Mouse (Mus musculus) liver, adult 2 months (tissue): Measurements from ENCODE around the gene Pxt1. TPM values are rescaled to one million over a fixed set of nuclear protein-coding genes. Genes with fewer than 3 reads are reported as not detected.

ENCODE experiments used
- DNase-seq: peaks from one replicate; pipeline ENCODE4 v3.0.0-alpha.2; 2011; ENCODE audit warnings: low read depth, low spot score; ENCODE audit errors: extremely low read depth
- H3K27ac ChIP-seq: fragments of 200-500 bp; replicated peaks from 2 replicates; pipeline ENCODE4 v1.5.1; 2012; ENCODE audit warnings: low read depth, mild to moderate bottlenecking, control low read depth, inconsistent platforms, low read length; ENCODE audit not compliant: insufficient read depth
- H3K27me3 ChIP-seq: fragments of 200-500 bp; 2 replicates; pipeline ENCODE4 v1.6.1; 2012; ENCODE audit warnings: mild to moderate bottlenecking, moderate library complexity, low read length, inconsistent platforms; ENCODE audit not compliant: control insufficient read depth, insufficient read depth
- H3K36me3 ChIP-seq: fragments of 200-500 bp; 2 replicates; pipeline ENCODE4 v1.6.1; 2012; ENCODE audit warnings: low read length, inconsistent platforms; ENCODE audit not compliant: control insufficient read depth, insufficient read depth
- H3K4me1 ChIP-seq: fragments of 200-500 bp; 2 replicates; pipeline ENCODE4 v1.6.1; 2011; ENCODE audit warnings: low read length; ENCODE audit not compliant: control insufficient read depth, insufficient read depth
- H3K4me3 ChIP-seq: fragments of 200-500 bp; 2 replicates; pipeline ENCODE4 v1.5.1; 2011; ENCODE audit warnings: low read depth, mild to moderate bottlenecking, control low read depth, low read length, moderate library complexity; ENCODE audit not compliant: insufficient read depth
- H3K79me2 ChIP-seq: fragments of 200-500 bp; 2 replicates; pipeline ENCODE4 v1.6.1; 2012; ENCODE audit warnings: inconsistent platforms, mild to moderate bottlenecking, low read length, moderate library complexity; ENCODE audit not compliant: control insufficient read depth, insufficient read depth
- H3K9ac ChIP-seq: fragments of 200-500 bp; 2 replicates; pipeline ENCODE4 v1.6.1; 2012; ENCODE audit warnings: low read depth, mild to moderate bottlenecking, control low read depth, inconsistent platforms, low read length
- CTCF ChIP-seq: fragments of 200-500 bp; IDR thresholded peaks from 2 replicates; pipeline ENCODE4 v1.5.1; 2011; ENCODE audit warnings: low read depth, low read length, control low read depth
- POLR2A ChIP-seq: fragments of 200-500 bp; IDR thresholded peaks from 2 replicates; pipeline ENCODE4 v1.6.1; 2011; ENCODE audit warnings: low read length, control low read depth; ENCODE audit not compliant: insufficient read depth; ENCODE audit errors: extremely low read depth
- WGBS: fragments of 180-500 bp; shearing (Covaris S2); methylation state at CpG from one replicate; pipeline ENCODE4 v1.1.7; 2018; 5-methylcytosine and 5-hydroxymethylcytosine counted together
- polyA plus RNA-seq: library from polyadenylated mRNA; depleted of rRNA; stranded (reverse); fragments of >200 nt; gene quantifications from 2 replicates; pipeline ENCODE4 v1.2.3, GENCODE M21; 2012
- total RNA-seq: library from RNA; depleted of rRNA; stranded (reverse); fragments of >200 nt; gene quantifications from 2 replicates; pipeline ENCODE4 v1.2.3, GENCODE M21; 2014

Gene Pxt1
- total and polyA plus RNA-seq, 2 experiments, result not detected

- Histone ChIP-seq H3K9ac (no peak overlapping the region), H3K79me2 (no peaks in the 10 kb centered on the region), H3K4me1 (peaks cover 4% of the 10 kb centered on the region; the same call in 1 of the 2 replicates), H3K27ac (no peak overlapping the region), H3K36me3 (no peaks in the 10 kb centered on the region), H3K4me3 (no peak overlapping the region), H3K27me3 (no peaks in the 10 kb centered on the region)
- 78% methylated on average over 19 of the region's 19 CpGs for WGBS
- TF ChIP-seq CTCF (no peak), POLR2A (no peak)
- no peak for DNase-seq
These were observed 9.3 kb downstream of the Pxt1 start for GRCm38 (mm10) chr17:28934120-28934916.

DNA sequence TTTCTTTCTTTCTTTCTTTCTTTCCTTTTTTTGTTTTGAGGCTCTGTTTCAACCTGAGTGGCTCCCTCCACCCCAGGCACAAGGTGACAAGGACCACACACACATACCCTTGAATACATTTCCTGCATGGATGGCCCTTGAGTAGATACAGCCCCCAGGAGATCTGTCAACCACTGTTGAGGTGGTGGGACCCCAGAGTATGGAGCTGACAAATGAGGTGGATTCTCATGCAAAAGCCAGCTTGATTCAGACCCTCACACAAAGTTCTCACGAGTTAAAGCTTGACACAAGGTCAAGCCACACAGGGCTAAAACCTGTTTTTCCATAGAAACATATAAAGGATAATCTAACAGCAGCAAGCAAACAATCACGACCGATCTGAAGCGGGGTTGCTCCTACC is 11.4 kb downstream of the Pxt1 start:
- peaks cover 4% of the 10 kb centered on the region; the same call in 1 of the 2 replicates for H3K4me1 ChIP-seq

DNA sequence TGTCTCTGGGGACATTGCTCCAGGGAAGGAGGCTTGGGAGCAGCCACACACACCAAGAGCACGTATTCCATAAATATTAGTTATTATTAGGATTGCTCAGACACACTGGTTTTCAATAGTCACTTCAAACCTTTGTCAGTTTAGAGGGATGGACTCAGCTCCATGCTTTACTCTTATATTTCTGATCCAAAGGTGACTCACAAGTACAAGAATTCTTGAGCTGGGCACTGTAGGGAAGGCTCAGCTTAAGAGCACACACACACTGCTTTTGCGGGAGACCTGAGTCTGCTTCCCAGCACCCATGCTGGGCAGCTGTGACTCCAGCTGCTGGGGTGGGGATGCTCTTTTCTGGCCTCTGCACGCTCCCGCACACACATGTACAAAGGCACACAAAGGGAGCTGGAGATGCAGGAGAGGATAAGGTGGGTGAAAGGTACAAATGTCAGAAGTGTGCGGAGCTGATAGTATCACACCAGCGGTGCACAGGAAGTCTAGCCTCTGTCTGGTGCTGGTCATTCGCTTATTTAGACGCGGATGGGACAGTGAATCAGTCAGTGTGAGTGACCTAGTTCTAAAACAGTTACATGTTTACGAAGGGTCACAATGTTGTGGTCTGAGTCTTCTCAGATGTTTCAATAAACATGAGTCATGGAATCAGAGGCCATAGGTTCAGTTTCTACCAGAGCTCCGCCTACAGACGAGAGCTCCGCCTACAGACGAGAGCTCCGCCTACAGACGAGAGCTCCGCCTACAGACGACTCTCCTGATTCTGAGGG is 12.0 kb downstream of the Pxt1 start:
- 87% methylated on average over 18 of the region's 18 CpGs for WGBS
- peaks cover 4% of the 10 kb centered on the region; the same call in 1 of the 2 replicates for H3K4me1 ChIP-seq
- no peak for DNase-seq

More for the DNA sequence above, 11.4 kb downstream of the Pxt1 start:
- Histone ChIP-seq H3K9ac (no peak overlapping the region), H3K27ac (no peak overlapping the region), H3K27me3 (no peaks in the 10 kb centered on the region), H3K4me3 (no peak overlapping the region), H3K79me2 (no peaks in the 10 kb centered on the region), H3K36me3 (no peaks in the 10 kb centered on the region)
- DNase-seq, result no peak
- TF ChIP-seq CTCF (no peak), POLR2A (no peak)
- 92% methylated on average over 4 of the region's 4 CpGs for WGBS

GRCm38 (mm10) chr17:28930392-28931074 is 13.1 kb downstream of the Pxt1 start:
- no peak for TF ChIP-seq POLR2A
- peak; percentile 49 for TF ChIP-seq CTCF
- peak; percentile 90 for DNase-seq
- no peaks in the 10 kb centered on the region for H3K27me3 ChIP-seq
- no peak overlapping the region; the same call in 1 of the 2 replicates for H3K4me3 ChIP-seq
- no peaks in the 10 kb centered on the region for H3K79me2 ChIP-seq
- H3K9ac ChIP-seq, result peak overlapping the region; percentile 65
- WGBS, result 6% methylated on average over 14 of the region's 14 CpGs
- H3K4me1 ChIP-seq, result peaks cover 4% of the 10 kb centered on the region; the same call in 1 of the 2 replicates
- peak overlapping the region; percentile 96 for H3K27ac ChIP-seq
- H3K36me3 ChIP-seq, result no peaks in the 10 kb centered on the region

More for the DNA sequence above, 12.0 kb downstream of the Pxt1 start:
- H3K79me2 ChIP-seq, result no peaks in the 10 kb centered on the region
- no peak overlapping the region for H3K4me3 ChIP-seq
- H3K27ac ChIP-seq, result no peak overlapping the region
- no peak overlapping the region for H3K9ac ChIP-seq
- no peaks in the 10 kb centered on the region for H3K36me3 ChIP-seq
- TF ChIP-seq CTCF, result no peak
- no peak for TF ChIP-seq POLR2A
- no peaks in the 10 kb centered on the region for H3K27me3 ChIP-seq

- WGBS, result 95% methylated on average over 4 of the region's 4 CpGs
- Histone ChIP-seq H3K36me3 (no peaks in the 10 kb centered on the region), H3K79me2 (no peaks in the 10 kb centered on the region), H3K4me3 (no peak overlapping the region), H3K27ac (no peak overlapping the region), H3K4me1 (peaks cover 4% of the 10 kb centered on the region; the same call in 1 of the 2 replicates), H3K9ac (no peak overlapping the region), H3K27me3 (no peaks in the 10 kb centered on the region)
- TF ChIP-seq POLR2A (no peak), CTCF (no peak)
- no peak for DNase-seq
These were observed 14.3 kb downstream of the Pxt1 start for GRCm38 (mm10) chr17:28929369-28929768.
